Mouse (Mus musculus) small intestine, adult 2 months (tissue): Measurements from ENCODE around the gene Emc6. TPM values are rescaled to one million over a fixed set of nuclear protein-coding genes. Genes with fewer than 3 reads are reported as not detected.
A peak's percentile ranks its signal among the peaks of the same experiment; 100 is the strongest.

Source experiments
- H3K27ac ChIP-seq: fragments of 200-500 bp; 2 replicates; pipeline ENCODE4 v1.5.1; 2012; ENCODE audit warnings: low read depth, low read length, control low read depth, inconsistent platforms; ENCODE audit not compliant: insufficient read depth
- H3K27me3 ChIP-seq: fragments of 200-500 bp; 2 replicates; pipeline ENCODE4 v1.6.1; 2012; ENCODE audit warnings: mild to moderate bottlenecking, moderate library complexity, low read length, inconsistent platforms; ENCODE audit not compliant: control insufficient read depth, insufficient read depth
- H3K36me3 ChIP-seq: fragments of 200-500 bp; 2 replicates; pipeline ENCODE4 v1.6.1; 2012; ENCODE audit warnings: mild to moderate bottlenecking, low read length, control low read depth, inconsistent platforms; ENCODE audit not compliant: control insufficient read depth, insufficient read depth
- H3K4me1 ChIP-seq: fragments of 200-500 bp; 2 replicates; pipeline ENCODE4 v1.6.1; 2012; ENCODE audit warnings: low read length, inconsistent platforms, mixed read lengths; ENCODE audit not compliant: control insufficient read depth, insufficient read depth, insufficient read length
- H3K4me3 ChIP-seq: fragments of 200-500 bp; 2 replicates; pipeline ENCODE4 v1.5.1; 2012; ENCODE audit warnings: low read depth, mild to moderate bottlenecking, control low read depth, inconsistent platforms, low read length, moderate library complexity
- CTCF ChIP-seq: fragments of 200-500 bp; IDR thresholded peaks from 2 replicates; pipeline ENCODE4 v1.5.1; 2012; ENCODE audit warnings: low read depth, mild to moderate bottlenecking, control low read depth, inconsistent platforms, low read length, moderate library complexity, mixed read lengths; ENCODE audit not compliant: insufficient replicate concordance, insufficient read length; ENCODE audit errors: extremely low read depth
- POLR2A ChIP-seq: fragments of 200-500 bp; IDR thresholded peaks from 2 replicates; pipeline ENCODE4 v1.6.1; 2012; ENCODE audit warnings: low read depth, mild to moderate bottlenecking, control low read depth, inconsistent platforms, low read length, moderate library complexity
- WGBS: fragments of 180-500 bp; shearing (Covaris S2); methylation state at CpG from one replicate; pipeline ENCODE4 v1.1.7; 2018; 5-methylcytosine and 5-hydroxymethylcytosine counted together
- polyA plus RNA-seq: library from polyadenylated mRNA; depleted of rRNA; stranded (reverse); fragments of >200 nt; gene quantifications from 2 replicates; pipeline ENCODE4 v1.2.3, GENCODE M21; 2012; rRNA removed

The Emc6 gene
- polyA plus RNA-seq, 1 experiment, result 43.0 TPM

DNA sequence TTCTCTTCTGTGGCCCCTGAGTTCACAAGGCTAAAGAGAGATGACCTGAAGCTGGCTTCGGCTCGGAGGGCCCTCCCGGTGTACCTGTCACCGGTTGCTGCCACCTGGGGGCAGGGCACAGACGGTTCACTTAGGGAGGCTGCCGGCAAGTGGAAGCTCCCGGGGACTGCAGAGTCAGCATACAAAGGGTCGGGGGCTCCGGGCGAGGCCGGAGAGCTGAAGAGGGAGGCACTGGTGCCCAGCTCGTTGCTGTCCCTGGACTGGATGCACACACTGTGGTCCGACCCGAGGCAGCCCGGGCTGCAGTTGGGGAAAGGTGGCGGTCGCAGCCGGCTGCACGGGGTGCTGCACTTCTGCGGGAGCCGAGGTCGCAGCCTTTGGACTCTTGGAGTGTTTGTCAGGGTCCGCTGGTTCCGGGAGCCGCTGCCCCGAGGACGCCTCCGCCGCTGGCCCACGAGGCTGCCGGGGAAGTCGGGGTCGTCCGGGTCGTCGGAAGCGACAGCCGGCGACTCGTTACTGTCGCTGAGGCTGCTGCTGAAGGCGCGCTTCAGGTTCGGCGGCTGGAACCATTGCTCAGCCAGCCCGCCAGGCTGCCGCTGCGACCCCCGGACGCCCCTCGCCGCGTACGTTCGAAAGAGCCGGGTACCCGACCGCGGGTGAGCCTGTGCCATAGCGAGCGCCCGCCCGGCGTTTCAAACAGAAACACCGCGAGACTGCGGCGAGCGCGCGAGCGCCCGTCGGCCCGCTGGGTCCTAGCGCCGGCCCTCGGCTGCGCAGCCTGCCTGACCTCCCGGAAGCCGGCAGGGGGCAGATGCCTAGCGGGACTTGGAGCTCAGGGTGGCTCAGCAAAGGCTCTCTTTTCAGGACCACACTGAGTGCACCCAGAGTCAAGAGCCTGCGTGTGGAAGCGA, 39.0 kb downstream of the Emc6 start, which contains the start of gene Haspin:
Haspin (minus strand) TSS at position 704 of the 911 bp plus-strand sequence.
- peak within 1 kb of the TSS; percentile 92 for H3K4me3 ChIP-seq
- H3K27me3 ChIP-seq, result no peaks in the 10 kb centered on the region
- TF ChIP-seq CTCF (peak; percentile 94), POLR2A (peak; percentile 44; the same call in 1 of the 2 replicates)
- H3K4me1 ChIP-seq, result peaks cover 11% of the 10 kb centered on the region; the same call in 1 of the 2 replicates
- H3K27ac ChIP-seq, result peak within 1 kb of the TSS; percentile 71
- H3K36me3 ChIP-seq, result peaks cover 1% of the 10 kb centered on the region; the same call in 1 of the 2 replicates
- under 1% methylated on average over 84 of the region's 84 CpGs for WGBS

DNA sequence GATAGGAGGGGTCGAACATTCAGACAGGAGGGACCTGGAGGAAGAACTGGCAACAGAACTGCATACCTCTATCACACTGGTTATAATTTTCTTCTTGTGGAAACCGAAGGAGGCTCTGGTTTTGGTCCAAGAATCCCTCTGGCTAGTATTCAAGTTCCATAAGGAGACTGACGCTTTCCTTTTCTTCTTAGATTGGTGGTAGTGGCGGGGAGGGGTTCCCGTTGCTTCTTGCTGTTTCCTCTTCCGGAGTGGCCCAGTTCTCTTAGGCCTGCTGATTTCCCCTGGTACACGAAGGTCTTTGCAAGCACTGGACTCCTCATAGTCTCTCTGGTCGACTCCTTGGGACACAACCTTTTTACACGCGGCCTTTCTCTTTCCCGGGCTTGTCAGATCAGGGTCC, 39.7 kb downstream of the Emc6 start:
- peaks cover 18% of the 10 kb centered on the region; the same call in 1 of the 2 replicates for H3K4me1 ChIP-seq
- TF ChIP-seq POLR2A, result no peak
- TF ChIP-seq CTCF, result no peak
- H3K4me3 ChIP-seq, result peak overlapping the region; percentile 92
- under 1% methylated on average over 11 of the region's 11 CpGs for WGBS
- H3K36me3 ChIP-seq, result peaks cover 1% of the 10 kb centered on the region; the same call in 1 of the 2 replicates
- H3K27me3 ChIP-seq, result no peaks in the 10 kb centered on the region
- H3K27ac ChIP-seq, result peak overlapping the region; percentile 71

DNA sequence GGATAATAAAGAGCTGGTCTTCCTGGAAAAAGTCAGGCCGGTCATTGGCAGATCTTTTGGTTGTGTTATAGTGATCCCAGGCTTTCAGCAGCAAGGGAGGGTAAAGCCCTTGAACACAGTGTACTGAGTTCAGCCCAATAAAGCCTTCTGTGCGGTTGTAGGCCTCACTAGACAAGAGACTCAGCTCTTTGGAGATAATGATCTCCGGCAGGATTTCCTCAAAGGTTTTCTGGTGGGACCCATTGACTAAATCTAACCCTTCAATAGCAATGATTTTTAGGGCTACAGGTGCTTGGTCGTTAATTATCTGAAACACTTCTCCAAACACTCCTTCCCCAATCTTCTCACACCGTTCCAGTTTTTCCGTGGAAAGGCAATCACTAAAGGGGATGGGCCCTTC, 40.2 kb downstream of the Emc6 start:
- Histone ChIP-seq H3K4me3 (peak overlapping the region; percentile 92), H3K36me3 (peaks cover 1% of the 10 kb centered on the region; the same call in 1 of the 2 replicates), H3K27ac (peak overlapping the region; percentile 71), H3K4me1 (peaks cover 19% of the 10 kb centered on the region; the same call in 1 of the 2 replicates), H3K27me3 (no peaks in the 10 kb centered on the region)
- 13% methylated on average over 6 of the region's 6 CpGs for WGBS
- TF ChIP-seq CTCF (no peak), POLR2A (no peak)

DNA sequence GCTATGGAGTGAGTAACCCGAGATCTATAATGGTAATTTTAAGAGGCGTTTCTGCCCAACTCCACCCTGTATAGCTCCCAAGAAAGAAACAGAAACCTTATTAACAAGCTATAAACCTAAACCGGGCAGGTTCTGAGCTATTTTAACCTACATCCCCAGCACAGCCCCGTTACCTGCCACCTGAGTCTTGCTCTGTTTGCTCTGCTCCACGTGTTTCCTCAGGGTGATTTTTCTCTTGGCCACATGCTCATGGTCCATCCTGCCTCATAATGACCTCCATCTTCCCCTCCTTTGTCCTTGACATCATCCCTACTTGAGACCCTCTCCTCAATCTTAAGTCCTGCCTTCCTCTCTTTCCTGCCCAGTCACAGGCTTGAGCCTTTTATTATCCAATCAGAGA, 42.6 kb downstream of the Emc6 start:
- Histone ChIP-seq H3K4me1 (peaks cover 24% of the 10 kb centered on the region; the same call in 1 of the 2 replicates), H3K36me3 (peaks cover 3% of the 10 kb centered on the region; the same call in 1 of the 2 replicates), H3K27ac (no peak overlapping the region), H3K27me3 (no peaks in the 10 kb centered on the region), H3K4me3 (no peak overlapping the region)
- 53% methylated on average over 5 of the region's 5 CpGs for WGBS
- TF ChIP-seq CTCF, result no peak
- TF ChIP-seq POLR2A, result no peak

DNA sequence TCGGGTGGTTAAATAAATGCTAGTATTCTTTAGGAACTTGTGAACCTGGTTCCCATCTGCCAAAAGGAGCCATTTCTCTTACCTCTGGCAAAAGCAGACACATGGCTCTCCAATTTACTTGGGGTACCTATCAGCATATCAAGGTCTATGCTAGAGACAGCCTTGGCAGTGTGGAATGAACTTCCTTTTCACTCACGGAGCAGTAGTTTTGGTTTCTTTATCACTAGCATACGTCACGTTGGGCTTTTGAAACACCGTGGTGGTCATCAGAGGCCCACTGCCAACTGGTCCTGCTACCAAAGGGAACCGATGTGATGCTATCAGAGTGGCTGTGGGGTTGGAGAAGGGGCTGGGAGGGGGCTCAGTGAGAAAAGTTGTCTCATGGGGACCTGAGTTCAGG, 43.8 kb downstream of the Emc6 start:
- WGBS, result 78% methylated on average over 6 of the region's 6 CpGs
- TF ChIP-seq CTCF (no peak), POLR2A (no peak)
- Histone ChIP-seq H3K36me3 (peaks cover 3% of the 10 kb centered on the region; the same call in 1 of the 2 replicates), H3K4me3 (no peak overlapping the region), H3K27me3 (no peaks in the 10 kb centered on the region), H3K27ac (no peak overlapping the region), H3K4me1 (peaks cover 21% of the 10 kb centered on the region; the same call in 1 of the 2 replicates)

DNA sequence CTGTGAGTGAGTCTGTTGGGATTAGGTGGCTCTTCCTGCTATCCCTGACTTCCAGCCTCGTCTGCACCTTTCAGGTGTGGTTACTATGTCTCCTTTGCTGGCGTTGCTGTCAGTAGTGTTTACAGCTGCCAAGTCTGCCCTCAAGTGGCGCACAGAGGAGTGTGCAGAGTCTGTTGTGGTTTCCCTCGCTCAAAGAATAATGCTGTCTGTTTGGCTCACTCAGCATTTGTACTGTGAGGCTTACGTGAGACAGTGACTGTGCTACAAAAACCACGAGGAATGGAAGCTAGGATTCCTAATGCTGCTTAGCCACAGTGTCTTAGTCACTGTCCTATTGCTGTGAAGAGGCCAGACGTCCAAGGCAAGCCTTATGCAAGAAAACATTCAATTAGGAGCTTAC, 45.8 kb downstream of the Emc6 start:
- WGBS, result 55% methylated on average over 7 of the region's 7 CpGs
- H3K36me3 ChIP-seq, result peaks cover 6% of the 10 kb centered on the region; the same call in 1 of the 2 replicates
- H3K4me1 ChIP-seq, result peaks cover 14% of the 10 kb centered on the region; the same call in 1 of the 2 replicates
- no peak for TF ChIP-seq POLR2A
- peak; percentile 47; the same call in 1 of the 2 replicates for TF ChIP-seq CTCF
- H3K27me3 ChIP-seq, result no peaks in the 10 kb centered on the region
- no peak overlapping the region for H3K27ac ChIP-seq
- no peak overlapping the region for H3K4me3 ChIP-seq

DNA sequence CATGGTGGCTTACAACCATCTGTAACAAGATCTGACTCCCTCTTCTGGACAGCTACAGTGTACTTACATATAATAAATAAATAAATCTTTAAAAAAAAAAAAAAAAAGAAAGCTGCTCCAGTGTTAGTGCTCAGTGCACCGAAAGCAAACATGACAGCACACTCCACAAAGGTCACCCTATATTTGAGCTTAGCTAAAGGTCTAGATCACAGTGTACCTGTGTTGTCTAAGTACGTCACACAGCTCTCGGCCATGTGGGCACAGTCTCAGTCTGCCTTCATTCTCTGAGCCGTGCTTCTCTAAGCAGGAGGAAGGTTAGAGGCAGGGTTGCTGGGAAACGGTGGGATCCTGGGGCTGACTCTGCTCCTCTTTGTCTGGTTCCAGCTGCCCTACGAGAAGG, 50.3 kb downstream of the Emc6 start:
- Histone ChIP-seq H3K4me1 (peaks cover 3% of the 10 kb centered on the region; the same call in 1 of the 2 replicates), H3K27me3 (no peaks in the 10 kb centered on the region), H3K4me3 (no peak overlapping the region), H3K36me3 (peaks cover 8% of the 10 kb centered on the region; the same call in 1 of the 2 replicates), H3K27ac (no peak overlapping the region)
- 89% methylated on average over 6 of the region's 6 CpGs for WGBS
- TF ChIP-seq CTCF (no peak), POLR2A (no peak)

Other genes with a start within 250 kb of the Emc6 start
- gene Atp2a3, start 215.9 kb downstream of the Emc6 start, polyA plus RNA-seq, result 113 and 128 TPM in 2 replicates
- 12.6 and 25.1 TPM in 2 replicates for gene P2rx1, start 177.9 kb downstream of the Emc6 start, polyA plus RNA-seq
- 2.0 and 2.6 TPM in 2 replicates for gene Camkk1, start 158.0 kb downstream of the Emc6 start, polyA plus RNA-seq
- 0.53 and 1.3 TPM in 2 replicates for gene Ncbp3, start 129.3 kb downstream of the Emc6 start, polyA plus RNA-seq
- 9.1 and 9.7 TPM in 2 replicates for gene Itgae, start 86.5 kb downstream of the Emc6 start, polyA plus RNA-seq
- gene Haspin, start 38.7 kb downstream of the Emc6 start, polyA plus RNA-seq, result 0.84 and 2.5 TPM in 2 replicates
- 0.15 and 0.17 TPM in 2 replicates for gene P2rx5, start 16.6 kb downstream of the Emc6 start, polyA plus RNA-seq
- gene Tax1bp3, start within 50 bp of the Emc6 start, polyA plus RNA-seq, result 75.1 and 181 TPM in 2 replicates
- 7.1 and 16.4 TPM in 2 replicates for gene Ctns, start 22.0 kb upstream of the Emc6 start, polyA plus RNA-seq
- gene Shpk, start 22.4 kb upstream of the Emc6 start, polyA plus RNA-seq, result 5.6 and 14.8 TPM in 2 replicates
- 0.10 and 0.25 TPM in 2 replicates for gene Trpv1, start 57.3 kb upstream of the Emc6 start, polyA plus RNA-seq
- 0.17 and 0.86 TPM in 2 replicates for gene Trpv3, start 90.4 kb upstream of the Emc6 start, polyA plus RNA-seq
- gene Aspa, start 152.6 kb upstream of the Emc6 start, polyA plus RNA-seq, result 1.4 and 9.3 TPM in 2 replicates
- not detected in 2 replicates for gene Gm49340, start 152.7 kb upstream of the Emc6 start, polyA plus RNA-seq
- not detected in 2 replicates for gene Spata22, start 152.7 kb upstream of the Emc6 start, polyA plus RNA-seq
- 0.22 TPM in 1 of 2 replicates, not detected in the other for gene Olfr20, start 173.7 kb upstream of the Emc6 start, polyA plus RNA-seq
- not detected in 2 replicates for gene Olfr376, start 194.2 kb upstream of the Emc6 start, polyA plus RNA-seq
- gene Olfr1, start 222.6 kb upstream of the Emc6 start, polyA plus RNA-seq, result not detected in 2 replicates